Mouse (Mus musculus) ES-E14 (cell line): Measurements from ENCODE around the gene Baz2b.

Experiments used
- CHD2 ChIP-seq: IDR thresholded peaks from 2 replicates; pipeline ENCODE4 v1.6.1; 2014; ENCODE audit warnings: mild to moderate bottlenecking, low read depth, low read length, inconsistent platforms
- HCFC1 ChIP-seq: IDR thresholded peaks from 2 replicates; pipeline ENCODE4 v1.6.1; 2012; ENCODE audit warnings: low read length, inconsistent platforms, borderline replicate concordance; ENCODE audit not compliant: insufficient read depth
- MAFK ChIP-seq: IDR thresholded peaks from 2 replicates; pipeline ENCODE4 v1.6.1; 2014; ENCODE audit warnings: mild to moderate bottlenecking, low read depth, low read length, inconsistent platforms; ENCODE audit not compliant: insufficient read depth
- ZC3H11A ChIP-seq: IDR thresholded peaks from 2 replicates; pipeline ENCODE4 v1.6.1; 2012; ENCODE audit warnings: low read depth, mild to moderate bottlenecking, inconsistent platforms, low read length, borderline replicate concordance
- ZNF384 ChIP-seq: IDR thresholded peaks from 2 replicates; pipeline ENCODE4 v1.6.1; 2012; ENCODE audit warnings: low read depth, low read length, inconsistent platforms

DNA sequence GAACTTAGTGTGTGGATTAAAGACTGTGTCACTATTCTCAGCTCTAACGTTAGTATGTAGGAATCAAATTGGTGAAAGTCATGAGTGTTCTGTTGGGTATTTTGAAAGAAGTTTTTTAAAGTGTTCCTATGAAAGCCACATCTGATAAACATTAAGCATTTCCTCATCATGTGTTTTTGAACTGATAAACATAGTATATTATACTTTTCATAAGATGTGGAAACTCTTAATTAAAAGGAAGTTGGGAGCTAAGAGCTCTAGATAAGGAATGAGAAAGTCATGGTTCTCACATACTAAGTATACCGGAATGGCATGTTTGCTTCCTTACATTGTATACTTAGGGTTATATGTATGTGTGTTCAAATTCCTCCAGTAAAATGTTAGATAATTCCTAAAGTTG, 20.7 kb upstream of the Baz2b start:
- no peak for TF ChIP-seq MAFK
- TF ChIP-seq HCFC1, result no peak
- TF ChIP-seq ZNF384, result no peak
- no peak for TF ChIP-seq CHD2
- TF ChIP-seq ZC3H11A, result no peak
